Mouse (Mus musculus): Measurements from ENCODE around the gene Cers6.

The Cers6 gene

DNA sequence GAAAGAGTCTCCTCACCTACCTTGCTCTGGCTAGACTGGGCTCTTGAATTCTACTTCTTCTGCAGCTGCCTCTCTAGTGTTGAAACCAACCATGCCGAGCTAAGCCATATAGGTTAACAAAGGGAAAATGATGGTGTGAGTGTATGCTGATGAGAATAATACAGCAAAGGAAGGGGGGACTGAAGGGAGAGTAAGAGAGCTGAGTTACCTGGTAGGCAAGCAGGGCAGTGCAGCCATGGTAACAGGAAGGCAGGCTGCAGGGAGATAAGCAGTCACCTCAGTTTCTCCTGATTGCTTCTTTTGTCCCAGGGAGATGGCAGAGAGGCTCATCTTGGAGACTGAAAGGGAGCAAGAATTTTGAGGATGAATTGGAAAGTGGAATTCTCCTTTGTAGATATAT, 105.1 kb downstream of the Cers6 start:
- DNase-seq (ENCODE audit: low spot score) = no peak

DNA sequence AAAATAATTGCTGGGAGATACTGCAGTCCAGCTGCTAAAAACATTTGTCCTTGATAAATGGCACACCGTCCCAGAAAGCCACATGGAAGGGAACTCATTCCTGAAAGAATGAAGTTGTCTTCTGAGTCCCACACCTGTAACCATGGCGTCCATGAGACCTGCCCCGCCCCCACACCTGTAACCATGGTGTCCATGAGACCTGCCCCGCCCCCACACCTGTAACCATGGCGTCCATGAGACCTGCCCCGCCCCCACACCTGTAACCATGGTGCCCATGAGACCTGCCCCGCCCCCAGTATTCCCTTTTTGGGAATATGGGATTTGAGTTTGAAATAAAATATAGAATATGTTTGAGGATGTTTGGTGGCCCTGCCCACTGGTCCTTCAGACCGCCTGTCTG, 106.8 kb downstream of the Cers6 start:
- no peak for DNase-seq (ENCODE audit: low spot score)

DNA sequence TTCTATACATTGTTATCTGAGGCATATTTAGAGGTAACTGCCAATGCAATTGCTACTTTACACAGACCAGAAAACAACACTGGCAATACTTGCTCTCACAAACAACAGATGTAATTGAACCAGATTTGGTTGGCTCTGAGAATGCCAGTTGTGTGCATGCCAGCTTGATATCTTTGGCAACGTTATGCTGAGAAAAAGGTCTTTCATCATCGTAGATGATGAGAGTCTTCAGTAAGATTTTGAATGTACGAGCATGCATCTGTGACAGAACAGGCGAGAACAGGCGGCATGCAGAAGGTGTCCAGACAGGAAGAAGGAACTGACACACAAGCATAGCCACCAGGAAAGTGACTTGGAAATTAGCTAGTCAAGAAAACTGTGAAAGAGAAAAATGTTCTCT, 110.6 kb downstream of the Cers6 start:
- no peak for DNase-seq (ENCODE audit: low spot score)

DNA sequence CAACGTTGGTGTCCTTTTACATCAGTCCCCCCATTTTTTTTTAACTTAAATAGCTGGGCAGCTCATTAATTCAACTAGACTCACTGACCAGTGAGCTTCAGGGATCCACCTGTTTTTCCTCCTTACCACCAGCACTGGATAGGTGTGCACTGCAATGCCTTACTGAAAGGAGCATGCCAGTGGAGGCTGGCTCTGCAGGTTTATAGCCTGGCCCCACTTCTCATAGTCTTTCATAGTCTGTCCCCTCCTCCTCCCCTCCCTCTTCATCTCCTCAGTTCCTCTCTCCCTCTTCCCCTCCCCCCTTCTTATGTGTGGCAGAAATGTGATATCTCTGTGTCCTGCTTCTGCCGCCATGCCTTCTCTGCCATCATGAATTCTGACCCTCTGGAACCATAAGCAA, 112.5 kb downstream of the Cers6 start:
- DNase-seq (ENCODE audit: low spot score) = no peak

DNA sequence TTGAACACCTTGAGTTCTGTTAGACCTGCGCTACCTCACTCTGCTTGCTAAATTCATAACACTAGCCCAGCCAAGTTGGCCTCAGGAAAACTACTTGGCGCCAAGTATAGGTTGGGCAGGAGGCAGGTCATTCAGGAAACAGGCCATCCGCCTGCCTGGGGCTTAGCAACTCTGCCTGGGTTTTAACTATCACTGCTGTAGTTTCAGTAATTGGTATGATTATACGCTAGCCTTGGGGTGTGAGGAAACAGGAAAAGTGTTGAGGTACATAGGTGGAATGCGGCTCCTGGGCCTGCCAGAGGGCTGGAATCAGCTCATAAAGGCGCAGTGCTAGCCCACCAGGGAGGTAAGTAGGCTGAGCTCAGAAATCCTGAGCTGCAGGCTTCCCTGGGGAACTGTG, 114.0 kb downstream of the Cers6 start:
- DNase-seq (ENCODE audit: low spot score) = no peak

DNA sequence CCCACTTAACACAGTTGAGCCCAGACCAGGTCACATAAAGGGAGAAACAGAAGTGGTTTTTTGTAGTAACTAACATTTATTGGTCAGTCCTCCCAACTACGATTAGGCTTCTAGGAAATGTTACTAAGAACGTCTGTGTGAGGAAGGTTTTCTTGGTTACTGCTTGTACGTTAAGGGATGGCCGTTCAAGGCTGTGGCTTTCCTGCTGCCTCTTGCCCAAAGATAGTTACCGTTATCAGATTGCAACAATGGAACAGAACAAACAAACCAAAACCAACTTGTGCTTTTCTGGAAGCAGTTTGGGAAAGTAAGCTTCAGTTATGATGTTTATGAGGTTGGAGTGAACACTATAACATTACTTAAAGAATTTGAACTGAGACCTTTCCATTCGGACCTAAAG, 114.5 kb downstream of the Cers6 start:
- no peak for DNase-seq (ENCODE audit: low spot score)

DNA sequence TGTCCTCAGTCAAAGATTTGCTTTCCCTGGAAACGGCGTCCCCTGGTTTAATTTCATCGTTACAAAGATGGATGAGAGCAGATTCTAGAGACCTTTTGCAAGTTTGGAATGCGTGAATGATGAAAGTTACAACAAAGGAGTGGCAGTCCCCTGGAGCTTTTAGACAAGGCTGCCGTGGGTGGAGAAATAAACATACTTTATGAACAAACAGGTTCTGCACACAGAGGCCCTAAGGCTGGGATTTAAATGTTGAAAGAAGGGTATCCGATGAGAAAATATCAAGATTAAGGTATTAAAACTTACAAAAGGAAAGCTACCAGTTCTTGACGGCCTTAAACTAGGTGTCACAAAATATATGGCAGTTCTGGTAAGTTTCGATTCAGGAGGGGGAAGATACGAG, 117.0 kb downstream of the Cers6 start:
- DNase-seq (ENCODE audit: low spot score) = no peak

DNA sequence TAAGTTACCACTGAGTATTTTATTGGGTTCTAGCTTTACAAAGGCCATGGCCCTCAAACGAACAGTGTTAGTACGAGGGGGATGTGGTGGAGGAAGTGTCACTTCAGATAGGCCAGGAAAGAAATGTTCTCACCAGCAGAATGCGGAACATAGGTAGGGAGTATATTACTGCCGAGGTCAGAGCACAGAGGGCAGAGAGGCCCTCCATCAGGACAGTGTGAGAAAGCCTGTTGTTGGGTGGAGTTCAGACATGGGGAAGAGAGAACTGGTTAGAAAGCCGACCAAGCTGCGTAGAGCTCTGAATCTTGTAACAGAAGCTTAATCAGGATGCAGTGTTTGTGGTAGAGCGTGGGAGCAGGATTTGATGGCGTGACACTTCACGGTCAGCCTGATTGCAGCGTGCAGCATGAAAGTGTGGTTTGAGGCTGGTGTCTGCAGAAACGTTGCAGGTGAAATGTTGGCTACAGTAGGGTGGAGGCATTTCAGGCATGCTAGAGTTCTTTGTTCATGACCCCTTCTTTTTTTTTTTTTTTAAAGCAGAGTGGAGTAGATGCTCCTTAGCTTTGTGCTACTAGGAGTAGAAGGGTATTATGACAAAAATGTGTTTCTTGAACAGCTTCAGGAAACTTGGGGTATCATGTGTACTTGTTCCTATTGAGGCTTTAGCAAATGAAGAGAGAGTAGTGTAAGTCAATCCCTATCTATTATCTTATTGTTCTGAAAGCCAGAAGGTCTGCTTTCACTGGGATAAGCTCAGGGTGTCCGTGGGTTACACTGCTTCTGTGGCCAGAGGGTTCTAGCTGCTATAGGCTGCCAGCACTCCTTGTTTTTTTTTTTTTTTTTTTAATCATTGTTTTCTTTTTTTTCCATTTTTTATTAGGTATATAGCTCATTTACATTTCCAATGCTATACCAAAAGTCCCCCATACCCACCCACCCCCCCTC, 117.7 kb downstream of the Cers6 start:
- peak; percentile 16 for DNase-seq (ENCODE audit: low spot score)

DNA sequence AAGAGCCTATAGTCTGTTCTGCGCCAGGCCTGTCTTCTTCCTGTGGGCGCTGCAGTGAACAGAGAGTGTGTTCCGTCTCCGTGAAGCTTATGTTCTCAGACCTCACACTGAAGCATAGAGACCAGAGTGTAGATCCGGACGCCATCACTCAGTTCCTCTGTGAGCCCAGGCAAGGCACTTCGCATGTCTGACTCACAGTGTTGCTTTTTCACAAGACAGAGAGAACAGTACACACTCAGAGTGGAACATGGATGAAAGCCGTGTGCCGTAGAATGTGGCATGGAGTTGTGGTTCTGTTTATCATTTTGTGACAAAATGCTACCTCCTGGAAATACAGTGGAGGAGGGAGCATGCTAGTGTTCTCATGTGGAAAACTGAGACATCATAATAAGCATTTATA, 120.1 kb downstream of the Cers6 start:
- DNase-seq (ENCODE audit: low spot score) = no peak

DNA sequence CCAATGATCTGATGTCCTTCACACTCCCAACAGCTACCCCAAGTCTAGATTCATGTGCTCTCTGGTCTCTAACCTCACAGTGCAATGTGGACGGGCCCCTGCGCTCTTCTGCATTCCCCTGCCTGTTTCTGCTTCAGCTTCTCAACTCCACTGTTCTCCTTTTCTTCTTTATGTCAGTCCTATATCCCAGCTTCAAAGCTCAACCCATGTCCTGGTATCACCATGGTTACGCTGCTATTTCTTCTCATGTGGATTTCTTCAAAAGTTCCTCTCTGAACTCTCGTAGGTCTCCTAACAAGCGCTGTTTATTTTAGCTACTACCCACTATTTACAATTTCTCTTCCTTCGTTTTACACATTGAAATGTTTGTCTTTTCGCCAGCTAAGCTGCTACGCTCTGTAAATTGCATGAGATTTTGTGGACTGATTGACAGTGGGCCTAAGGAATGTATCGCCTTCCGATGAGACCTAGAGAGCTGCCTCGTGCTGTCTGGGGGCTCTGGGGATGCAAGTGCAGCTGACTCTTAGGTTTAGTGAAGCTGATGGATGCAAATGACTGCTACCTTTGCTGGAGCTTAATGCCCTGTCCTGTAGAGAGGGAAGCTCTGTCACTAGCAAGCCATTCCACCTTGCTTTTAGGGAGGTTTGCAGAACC, 120.6 kb downstream of the Cers6 start:
- no peak for DNase-seq (ENCODE audit: low spot score)

DNA sequence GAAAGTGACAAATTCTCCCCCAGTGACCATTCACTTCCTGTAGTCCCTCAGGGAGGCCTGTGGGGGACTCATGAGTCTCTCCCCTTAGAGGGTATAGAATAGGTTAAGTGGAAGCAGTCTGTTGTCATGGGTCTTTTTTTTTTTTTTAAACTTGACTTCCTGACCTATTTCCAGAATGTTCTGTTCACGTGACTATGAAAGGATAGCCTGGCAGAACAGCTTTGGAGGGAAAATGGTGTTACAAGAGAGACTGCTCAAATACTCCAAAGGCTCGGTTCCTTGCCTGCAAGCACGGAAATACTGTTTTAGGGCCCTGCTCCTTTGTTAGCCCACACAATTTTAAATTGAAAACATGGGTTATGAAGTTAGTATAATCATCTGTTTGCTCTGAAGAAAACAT, 121.7 kb downstream of the Cers6 start:
- DNase-seq (ENCODE audit: low spot score) = no peak

DNA sequence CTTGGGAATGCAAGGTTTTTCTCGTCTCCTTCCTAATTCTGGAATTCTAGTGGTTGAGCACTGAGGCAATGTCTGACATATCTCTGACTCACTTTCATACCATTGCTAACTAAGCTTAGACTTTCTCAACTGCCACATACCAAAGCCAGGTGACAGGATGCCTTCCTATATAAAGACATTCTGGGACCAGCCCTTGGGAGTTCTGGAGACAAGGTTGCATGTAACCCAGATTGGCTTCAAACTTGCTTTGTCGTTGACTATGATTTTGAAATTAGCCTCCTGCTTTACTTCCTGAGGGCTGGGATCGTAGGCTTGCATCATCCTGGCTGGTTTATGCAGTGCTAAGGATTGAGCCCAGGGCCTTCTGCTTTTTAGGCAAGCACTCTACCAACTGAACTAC, 122.2 kb downstream of the Cers6 start:
- DNase-seq (ENCODE audit: low spot score) = no peak

DNA sequence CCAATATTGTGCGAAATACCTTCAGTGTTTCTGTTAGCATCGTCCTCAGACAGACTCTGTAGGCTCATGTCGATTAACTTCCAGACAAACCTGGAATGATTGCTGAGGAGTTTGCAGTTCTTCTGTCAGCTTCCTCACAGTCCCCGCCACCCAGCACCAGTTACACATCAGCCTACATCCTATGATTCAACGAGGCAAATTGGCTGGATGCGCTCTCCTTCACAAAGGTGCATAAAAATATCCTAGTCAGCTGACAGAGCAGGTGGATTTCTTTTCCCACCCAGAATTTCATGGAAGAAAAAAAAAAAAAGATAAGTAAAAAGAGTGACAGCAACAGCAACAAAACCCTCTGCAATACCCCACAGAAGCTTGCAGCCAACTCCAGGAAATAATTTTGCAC, 127.9 kb downstream of the Cers6 start:
- no peak for DNase-seq (ENCODE audit: low spot score)

DNA sequence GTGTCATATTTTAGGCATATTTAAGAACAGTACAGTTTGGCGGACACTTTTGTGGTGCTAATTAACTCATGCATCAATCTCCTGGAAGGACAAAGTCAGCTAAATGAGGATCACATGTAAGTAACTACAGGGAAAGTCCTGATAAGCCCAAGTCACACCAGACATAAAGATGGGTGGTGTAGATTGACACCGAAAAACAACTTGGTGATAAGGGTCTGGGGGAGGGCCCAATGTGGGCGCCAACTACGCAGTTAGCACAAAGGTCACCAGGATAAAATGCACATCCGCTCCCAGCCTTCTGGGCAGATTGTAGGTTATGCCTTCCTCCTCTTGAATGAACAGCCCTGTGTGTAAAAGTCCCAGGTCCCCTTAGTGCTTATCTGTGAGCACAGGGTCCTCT, 131.4 kb downstream of the Cers6 start:
- no peak for DNase-seq (ENCODE audit: low spot score)

DNA sequence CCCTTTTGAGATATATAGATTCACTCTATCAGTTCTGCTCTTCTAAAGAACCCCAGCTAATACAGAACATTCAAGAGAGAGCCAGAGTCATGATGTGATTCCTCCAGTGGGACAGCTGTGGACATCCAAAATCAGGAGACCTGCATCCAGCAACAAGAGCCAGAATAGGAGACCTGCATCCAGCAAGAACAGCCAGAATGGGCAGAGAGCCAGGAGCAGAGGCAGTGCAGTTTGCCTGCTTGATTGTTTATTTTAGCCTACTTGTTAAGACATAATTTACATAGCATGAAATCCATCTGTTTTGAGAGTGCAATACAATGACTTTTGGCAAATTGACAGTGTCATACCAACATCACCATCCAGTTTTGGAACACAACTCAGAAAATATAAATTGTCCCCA, 133.2 kb downstream of the Cers6 start:
- DNase-seq (ENCODE audit: low spot score) = no peak

DNA sequence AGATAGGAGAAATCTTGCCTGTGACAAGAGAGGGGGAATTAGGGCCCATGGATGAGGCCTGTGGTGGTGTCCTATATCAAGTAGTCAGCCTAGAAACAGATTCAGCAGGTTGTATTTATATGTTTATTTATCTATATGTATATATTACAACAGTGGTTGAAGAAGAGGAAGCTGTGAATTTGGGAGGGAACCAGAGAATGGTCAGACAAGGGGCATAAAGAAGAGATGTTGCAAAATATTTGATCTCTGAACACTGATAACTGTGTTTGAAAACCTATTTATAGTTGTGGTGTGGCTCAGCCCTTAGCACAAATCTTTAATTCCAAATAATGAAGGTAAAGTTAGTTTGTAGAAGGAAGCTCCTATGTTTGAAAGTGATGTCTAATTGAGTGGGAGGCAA, 134.5 kb downstream of the Cers6 start:
- DNase-seq (ENCODE audit: low spot score) = no peak

DNA sequence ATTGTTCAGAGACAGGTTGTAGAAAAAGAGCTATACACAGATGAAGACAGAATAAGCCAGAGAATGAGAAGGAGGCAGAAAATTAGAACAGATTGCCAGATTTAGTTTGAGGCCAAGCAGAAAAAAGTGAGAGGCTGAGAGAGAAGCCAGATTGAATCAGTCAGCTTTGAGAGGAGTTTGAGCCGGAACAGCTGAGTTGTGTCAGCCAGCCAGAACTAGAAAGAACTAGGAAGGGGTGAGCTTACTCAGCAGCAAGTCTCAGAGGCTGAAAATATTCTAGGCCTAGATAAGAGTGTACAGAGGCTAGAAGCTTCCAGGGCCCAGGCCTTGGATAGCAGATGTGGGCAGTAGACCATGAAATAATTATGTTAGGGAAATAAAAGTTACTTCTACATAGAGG, 135.0 kb downstream of the Cers6 start:
- no peak for DNase-seq (ENCODE audit: low spot score)

DNA sequence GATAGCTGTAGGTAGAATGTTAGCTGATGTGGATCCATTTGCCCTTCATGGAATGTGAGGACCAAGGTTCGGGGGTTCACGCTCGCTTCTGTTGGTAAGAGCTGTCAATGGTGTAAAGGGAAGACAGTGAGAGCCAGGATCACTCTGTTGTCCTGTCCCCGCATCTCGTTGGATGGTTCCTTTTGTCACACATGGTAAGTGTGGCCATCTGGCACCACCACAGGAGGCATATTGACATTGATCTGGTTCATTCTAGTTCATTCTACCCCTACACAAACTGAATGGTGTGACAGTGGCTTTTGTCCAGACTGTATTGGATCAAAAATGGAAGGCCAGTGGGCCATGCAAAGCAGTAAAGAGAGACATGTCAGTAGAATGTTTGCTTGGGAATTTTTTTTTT, 142.8 kb downstream of the Cers6 start:
- peak; percentile 20 for DNase-seq (ENCODE audit: low spot score)

DNA sequence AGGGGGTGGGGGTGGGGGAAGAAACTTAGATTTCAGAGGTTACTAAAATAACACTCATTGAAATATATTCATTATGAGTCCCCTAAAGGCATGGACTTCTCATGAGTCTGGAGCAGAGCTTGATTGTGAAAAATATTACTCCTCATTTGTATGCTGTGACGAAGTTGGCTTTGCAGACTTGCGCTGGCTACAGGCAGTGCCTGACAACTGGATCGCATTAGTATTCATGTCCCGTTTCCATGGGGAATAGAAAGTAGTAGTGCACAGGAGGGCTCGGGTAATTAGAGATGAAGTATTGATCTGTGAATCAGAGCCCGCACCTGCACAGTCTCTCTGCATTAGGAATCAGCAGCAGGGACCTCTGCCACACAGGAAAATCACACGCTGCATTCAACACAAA, 150.2 kb downstream of the Cers6 start:
- peak; percentile 38 for DNase-seq (ENCODE audit: low spot score)

DNA sequence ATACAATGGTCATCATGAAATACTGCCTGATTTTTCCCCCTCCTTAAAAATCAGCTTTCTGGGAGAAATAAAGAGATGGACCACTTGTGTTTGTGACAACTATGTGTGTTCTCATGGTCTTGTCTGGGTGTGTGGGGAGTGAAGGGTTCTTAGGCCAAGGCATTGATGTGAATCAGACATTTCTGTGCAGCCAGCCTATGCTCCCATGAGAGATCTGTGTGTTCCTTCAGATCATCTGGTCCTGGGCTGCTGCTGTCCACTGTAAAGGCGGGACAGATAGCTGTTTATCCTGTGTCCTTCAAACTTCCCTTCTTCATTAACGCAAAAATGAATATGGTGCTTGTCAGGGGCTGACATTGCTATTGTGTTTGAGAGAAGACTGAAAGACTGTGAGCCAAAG, 150.6 kb downstream of the Cers6 start:
- no peak for DNase-seq (ENCODE audit: low spot score)

DNA sequence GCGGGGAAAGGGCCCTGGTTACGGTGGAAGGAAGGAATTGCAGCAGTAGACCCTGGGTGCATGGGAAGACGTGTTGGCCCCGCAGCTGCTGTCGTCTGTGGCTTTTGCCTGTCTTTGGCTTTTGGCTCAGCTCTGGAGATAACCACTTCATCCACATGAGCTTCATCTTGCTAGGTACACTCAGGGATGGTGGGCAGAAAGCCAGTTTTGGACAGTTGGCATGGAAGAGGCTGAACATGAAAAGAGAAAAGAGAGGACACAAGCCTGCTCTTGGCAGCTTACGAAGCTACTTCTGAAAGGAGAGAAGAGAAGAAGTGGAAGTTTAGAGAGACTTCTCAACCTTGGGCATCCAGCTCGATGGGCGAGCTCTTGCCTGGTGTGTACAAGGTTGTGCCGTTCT, 153.0 kb downstream of the Cers6 start:
- DNase-seq (ENCODE audit: low spot score) = no peak

DNA sequence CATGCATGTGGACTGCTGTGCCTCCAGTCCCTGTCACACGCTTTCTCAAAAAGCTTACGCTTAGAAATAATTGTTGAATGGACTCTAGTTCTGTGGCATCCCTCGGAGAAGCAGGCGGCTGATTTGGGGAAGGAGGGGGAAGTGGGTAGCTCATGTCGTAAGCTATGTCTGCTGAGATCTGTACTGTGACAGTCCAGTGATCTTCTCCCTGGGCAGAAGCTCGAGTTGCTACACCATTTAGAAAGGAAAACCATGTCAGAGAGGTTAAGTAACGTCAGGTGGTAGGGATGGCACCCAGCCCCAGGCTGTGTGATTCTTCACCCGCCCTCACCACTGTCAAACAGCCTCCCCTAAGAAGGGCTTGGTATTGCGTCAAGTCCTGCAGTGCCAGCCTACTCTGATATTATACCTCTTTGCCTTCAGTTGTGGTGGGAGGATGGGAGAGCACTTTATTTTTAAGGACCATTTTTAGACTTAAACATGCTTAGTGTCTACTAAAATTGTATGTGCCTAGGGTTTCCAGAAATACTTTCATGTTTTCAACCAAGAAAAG, 154.0 kb downstream of the Cers6 start:
- DNase-seq (ENCODE audit: low spot score) = no peak

DNA sequence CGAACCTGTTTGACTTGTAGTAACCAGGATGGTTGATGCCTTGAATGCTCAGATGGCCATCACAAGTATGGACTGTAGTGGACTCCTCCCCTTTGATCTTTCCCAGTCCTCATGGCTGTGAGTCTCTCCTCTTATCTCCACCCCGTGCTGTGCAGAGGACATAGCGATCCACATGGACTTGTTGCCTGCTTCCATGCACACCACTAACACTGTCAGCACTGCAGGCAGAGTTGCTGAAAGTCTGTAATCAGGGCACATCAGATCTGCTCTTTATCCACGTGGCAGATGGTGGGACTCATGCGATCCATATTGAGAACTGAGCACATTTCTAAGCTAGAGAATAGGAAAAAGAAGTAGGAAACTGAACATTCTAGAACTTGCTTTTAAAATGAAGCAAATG, 154.6 kb downstream of the Cers6 start:
- no peak for DNase-seq (ENCODE audit: low spot score)
